Mouse (Mus musculus) ovary, postnatal 14 days (tissue): Measurements from ENCODE around the gene Slc35b2.

Experiments
- DNase-seq: peaks from one replicate; pipeline ENCODE4 v3.0.0; 2022; ENCODE audit warnings: low spot score

Gene Slc35b2

DNA sequence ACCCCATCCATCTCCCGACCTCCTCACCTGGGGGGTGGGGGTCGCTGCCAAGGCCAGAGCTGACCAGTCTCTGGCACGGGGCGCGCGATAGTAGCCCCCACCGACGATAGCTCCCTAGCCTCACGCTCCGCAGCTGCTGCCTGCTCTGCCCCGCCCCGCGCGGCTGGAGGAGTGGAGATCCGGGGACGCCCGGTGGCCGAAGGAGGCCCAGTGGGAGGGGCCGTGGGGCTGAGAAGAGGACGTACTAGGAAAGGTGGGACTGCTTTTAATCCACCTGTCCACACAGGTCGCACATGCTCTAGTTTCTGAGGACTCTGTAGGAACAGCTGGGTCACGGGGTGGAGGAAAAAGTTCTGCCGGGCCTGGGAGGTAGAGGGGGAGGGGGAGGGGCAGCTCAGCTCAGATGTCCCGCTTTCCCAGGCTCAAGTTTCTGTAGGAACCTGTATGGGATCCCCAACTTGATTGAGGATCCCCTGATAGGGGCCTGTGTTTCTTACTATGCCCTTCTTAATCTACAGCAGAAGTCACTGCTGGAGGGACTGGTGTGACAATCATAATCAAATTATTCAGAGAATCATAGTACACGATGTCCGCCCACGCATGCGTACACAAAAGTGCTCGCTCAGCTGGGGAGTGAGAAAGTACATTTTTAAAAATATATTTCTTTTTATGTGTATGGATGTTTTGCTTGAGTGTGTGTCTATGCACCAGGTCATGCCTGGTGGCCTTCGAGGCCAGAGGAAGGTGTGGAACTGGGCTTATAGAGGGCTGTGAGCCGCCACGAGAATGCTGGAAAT, 36.0 kb downstream of the Slc35b2 start, which contains the start of gene Slc29a1:
Gene Slc29a1 (minus strand): TSS at position 161 of the 797 bp plus-strand sequence.
- no peak for DNase-seq

GRCm38 (mm10) chr17:45600267-45600666, 36.6 kb downstream of the Slc35b2 start:
- DNase-seq, result no peak

GRCm38 (mm10) chr17:45601325-45601724, 37.7 kb downstream of the Slc35b2 start:
- DNase-seq, result no peak

- no peak for DNase-seq
Measured at GRCm38 (mm10) chr17:45601877-45602304, 38.2 kb downstream of the Slc35b2 start, which contains the start of gene Mymx. Gene Mymx, minus strand, starts transcription at chr17:45602102.

GRCm38 (mm10) chr17:45602984-45603383, 39.3 kb downstream of the Slc35b2 start:
- no peak for DNase-seq

DNA sequence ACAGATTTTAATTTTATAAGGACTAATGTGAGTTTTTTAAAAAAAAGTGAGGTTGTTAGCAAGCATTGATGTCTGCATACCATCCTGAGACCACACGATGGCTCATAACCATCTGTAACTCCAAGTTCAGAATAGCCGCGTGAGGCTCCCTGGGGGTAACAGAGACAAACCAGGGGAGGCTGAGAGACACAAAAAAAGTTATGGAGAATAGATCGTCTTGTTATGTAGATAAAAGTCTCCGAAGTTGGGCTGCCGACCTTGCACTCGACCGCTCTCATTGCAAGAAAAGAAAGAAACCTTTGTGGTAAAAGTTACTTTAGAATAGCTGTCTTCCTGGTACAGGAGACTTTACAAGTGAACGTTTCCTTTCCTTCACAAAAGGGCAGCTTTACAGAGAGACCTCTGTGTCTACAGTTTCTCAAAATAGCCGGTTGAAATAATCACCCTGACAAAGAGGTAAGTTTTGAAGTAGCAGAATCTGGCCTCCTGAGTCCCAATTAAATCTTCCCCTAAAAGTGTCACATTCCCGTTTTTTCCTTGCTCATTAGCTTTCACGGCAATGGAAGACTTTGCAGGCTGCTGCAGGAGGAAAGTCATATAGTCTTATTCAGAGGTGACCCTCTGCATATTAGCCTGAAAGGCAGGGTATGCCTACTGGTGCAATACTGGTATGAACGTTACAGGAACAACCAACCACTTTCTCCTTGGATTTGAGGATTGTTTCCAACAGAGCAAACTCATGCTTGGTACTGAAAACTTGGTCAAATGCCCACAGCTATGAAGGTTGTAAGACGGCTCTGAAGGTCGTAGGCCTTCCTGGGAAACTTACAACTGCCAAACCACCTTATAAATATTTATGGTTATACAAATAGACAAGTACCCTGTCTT, 43.6 kb downstream of the Slc35b2 start:
- no peak for DNase-seq

DNA sequence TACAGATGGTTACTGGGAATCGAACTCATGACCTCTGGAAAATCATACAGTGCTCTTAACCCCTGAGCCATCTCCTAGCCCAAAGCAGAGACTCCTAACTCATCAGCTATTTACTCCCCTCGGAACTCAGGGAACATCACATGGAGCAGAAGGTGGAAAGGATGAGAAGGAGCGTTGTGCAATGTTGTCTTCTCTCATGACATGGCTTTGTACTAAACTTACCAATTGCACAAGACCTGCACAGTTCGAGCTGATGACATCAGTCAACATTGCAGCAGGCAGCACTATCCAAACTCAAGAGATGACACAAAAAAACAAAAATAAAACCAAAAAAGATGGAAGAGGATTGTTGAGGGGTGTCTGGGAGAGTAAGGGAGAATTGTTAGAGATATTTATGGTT, 44.7 kb downstream of the Slc35b2 start:
- no peak for DNase-seq

- no peak for DNase-seq
Measured at GRCm38 (mm10) chr17:45610144-45610866, 46.6 kb downstream of the Slc35b2 start.

- DNase-seq, result no peak
Measured at GRCm38 (mm10) chr17:45612008-45612407, 48.3 kb downstream of the Slc35b2 start.

- DNase-seq, result no peak
Measured at GRCm38 (mm10) chr17:45612921-45613320, 49.2 kb downstream of the Slc35b2 start.

- no peak for DNase-seq
Measured at GRCm38 (mm10) chr17:45616046-45616650, 52.5 kb downstream of the Slc35b2 start.

GRCm38 (mm10) chr17:45616679-45617078, 53.0 kb downstream of the Slc35b2 start:
- no peak for DNase-seq
